Mouse (Mus musculus) kidney, adult 2 months (tissue): Measurements from ENCODE around the gene S1pr1. TPM values are rescaled to one million over a fixed set of nuclear protein-coding genes. Genes with fewer than 3 reads are reported as not detected.

ENCODE experiments used
- DNase-seq: peaks from one replicate; pipeline ENCODE4 v3.0.0; 2021
- H3K27ac ChIP-seq: fragments of 200-500 bp; 2 replicates; pipeline ENCODE4 v1.5.1; 2012; ENCODE audit warnings: low read depth, low read length, control low read depth, inconsistent platforms; ENCODE audit not compliant: insufficient read depth
- H3K27me3 ChIP-seq: fragments of 200-500 bp; replicated peaks from 2 replicates; pipeline ENCODE4 v1.6.1; 2012; ENCODE audit warnings: mild to moderate bottlenecking, moderate library complexity, low read length, inconsistent platforms; ENCODE audit not compliant: control insufficient read depth, insufficient read depth
- H3K36me3 ChIP-seq: fragments of 200-500 bp; 2 replicates; pipeline ENCODE4 v1.6.1; 2012; ENCODE audit warnings: mild to moderate bottlenecking, moderate library complexity, low read length, inconsistent platforms; ENCODE audit not compliant: control insufficient read depth, insufficient read depth
- H3K4me1 ChIP-seq: fragments of 200-500 bp; 2 replicates; pipeline ENCODE4 v1.6.1; 2011; ENCODE audit warnings: low read length; ENCODE audit not compliant: control insufficient read depth, insufficient read depth
- H3K4me3 ChIP-seq: fragments of 200-500 bp; 2 replicates; pipeline ENCODE4 v1.5.1; 2011; ENCODE audit warnings: mild to moderate bottlenecking, low read depth, low read length, control low read depth; ENCODE audit not compliant: insufficient read depth
- CTCF ChIP-seq: fragments of 200-500 bp; conservative IDR thresholded peaks from 2 replicates; pipeline ENCODE4 v1.5.1; 2011; ENCODE audit warnings: low read depth, mild to moderate bottlenecking, control low read depth, low read length, moderate library complexity, mixed read lengths; ENCODE audit not compliant: insufficient read depth, insufficient read length
- POLR2A ChIP-seq: fragments of 200-500 bp; IDR thresholded peaks from one replicate; pipeline ENCODE4 v1.6.1; 2011; ENCODE audit warnings: low read depth, low read length, control low read depth
- WGBS: fragments of 180-500 bp; shearing (Covaris S2); methylation state at CpG from one replicate; pipeline ENCODE4 v1.1.7; 2018; 5-methylcytosine and 5-hydroxymethylcytosine counted together
- polyA plus RNA-seq: library from polyadenylated mRNA; depleted of rRNA; stranded (reverse); fragments of >200 nt; gene quantifications from 2 replicates; pipeline ENCODE4 v1.2.3, GENCODE M21; 2012; rRNA removed

The S1pr1 gene
- polyA plus RNA-seq, 1 experiment: 24.0 TPM

DNA sequence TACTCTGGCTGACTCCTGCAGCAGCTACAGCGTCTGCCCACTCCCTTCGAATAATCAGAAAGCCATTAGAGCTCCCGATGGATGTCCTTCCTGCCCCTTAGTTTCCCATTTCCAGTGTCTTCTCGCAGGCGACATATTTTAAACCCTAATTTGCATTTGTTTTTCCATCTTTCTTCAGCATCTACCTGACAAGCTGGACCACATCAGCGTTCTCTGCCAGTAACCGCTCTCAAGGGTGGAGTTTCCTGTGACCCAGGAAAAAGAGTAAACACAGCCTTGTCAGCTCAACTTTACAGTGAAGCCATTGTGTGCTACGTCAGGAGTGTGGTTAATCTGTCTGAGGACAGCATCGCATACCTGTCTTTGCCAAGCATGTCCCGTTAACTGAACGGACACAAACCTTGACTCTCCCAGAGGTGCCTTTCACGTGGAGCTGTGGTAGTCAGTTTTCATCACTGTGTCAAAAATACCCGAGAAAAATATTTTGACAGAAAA, 41.2 kb downstream of the S1pr1 start:
- Histone ChIP-seq H3K27ac (no peak overlapping the region), H3K4me1 (no peaks in the 10 kb centered on the region), H3K27me3 (no peaks in the 10 kb centered on the region), H3K4me3 (no peak overlapping the region), H3K36me3 (no peaks in the 10 kb centered on the region)
- WGBS: 27% methylated on average over 13 of the region's 13 CpGs
- peak; percentile 30 for DNase-seq
- TF ChIP-seq CTCF (no peak), POLR2A (no peak)

DNA sequence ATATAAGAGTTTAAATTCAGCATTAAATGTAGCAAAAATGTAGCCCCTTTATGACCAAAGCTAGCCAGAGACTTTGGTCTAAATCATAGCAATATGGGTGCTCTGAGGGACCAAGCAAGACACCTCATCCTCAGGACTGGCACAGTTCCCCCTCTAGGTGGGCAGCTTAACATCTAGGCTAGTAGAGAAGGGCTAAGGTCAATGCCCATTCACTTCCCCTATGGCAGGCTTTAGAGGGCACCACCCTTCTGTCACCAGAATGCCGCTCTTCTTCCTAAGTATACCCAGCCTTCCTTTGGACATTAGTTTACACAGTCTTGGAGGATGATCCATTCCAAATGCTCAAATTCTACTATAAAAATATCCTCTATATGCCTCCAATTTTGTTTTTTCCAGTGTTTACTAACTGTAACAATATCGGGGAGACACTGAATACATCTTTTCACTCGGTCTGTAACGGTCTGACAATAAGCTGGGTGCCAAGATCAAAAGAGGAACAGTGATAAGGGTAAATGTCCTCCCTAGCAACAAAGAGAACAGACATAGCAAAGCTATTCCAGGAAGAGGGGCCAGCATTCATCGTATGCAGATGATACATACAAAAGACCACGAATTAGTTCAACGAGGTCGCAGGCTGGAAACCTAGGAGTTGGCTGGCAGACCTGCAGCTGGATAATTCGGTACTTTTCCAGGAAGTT, 41.8 kb downstream of the S1pr1 start:
- Histone ChIP-seq H3K4me3 (no peak overlapping the region), H3K4me1 (no peaks in the 10 kb centered on the region), H3K36me3 (no peaks in the 10 kb centered on the region), H3K27me3 (no peaks in the 10 kb centered on the region), H3K27ac (no peak overlapping the region)
- WGBS: 47% methylated on average over 9 of the region's 9 CpGs
- TF ChIP-seq CTCF: no peak
- TF ChIP-seq POLR2A: no peak
- peak; percentile 31 for DNase-seq

DNA sequence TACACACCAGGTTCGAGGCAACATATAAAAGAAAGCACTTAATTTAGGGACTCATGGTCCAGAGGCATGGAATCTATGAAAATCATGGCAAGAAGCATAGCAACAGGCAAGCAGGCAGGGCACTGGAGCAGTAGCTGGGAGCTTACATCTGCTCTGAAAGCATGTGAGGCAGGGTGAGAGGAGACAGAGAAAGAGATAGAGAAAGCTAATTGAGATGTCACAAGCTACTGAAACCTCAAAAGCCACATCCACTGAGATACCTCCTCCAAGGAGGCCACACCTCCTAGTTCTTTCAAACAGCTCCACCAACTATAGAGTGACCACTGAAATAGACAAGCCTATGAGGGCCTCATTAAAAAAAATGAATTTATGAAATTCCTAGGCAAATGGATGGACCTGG, 45.6 kb downstream of the S1pr1 start:
- no peak overlapping the region for H3K27ac ChIP-seq
- TF ChIP-seq POLR2A (no peak), CTCF (no peak)
- H3K36me3 ChIP-seq: no peaks in the 10 kb centered on the region
- DNase-seq: no peak
- WGBS: 91% methylated on average over 1 of the region's 1 CpGs
- H3K27me3 ChIP-seq: no peaks in the 10 kb centered on the region
- no peak overlapping the region for H3K4me3 ChIP-seq
- no peaks in the 10 kb centered on the region for H3K4me1 ChIP-seq

DNA sequence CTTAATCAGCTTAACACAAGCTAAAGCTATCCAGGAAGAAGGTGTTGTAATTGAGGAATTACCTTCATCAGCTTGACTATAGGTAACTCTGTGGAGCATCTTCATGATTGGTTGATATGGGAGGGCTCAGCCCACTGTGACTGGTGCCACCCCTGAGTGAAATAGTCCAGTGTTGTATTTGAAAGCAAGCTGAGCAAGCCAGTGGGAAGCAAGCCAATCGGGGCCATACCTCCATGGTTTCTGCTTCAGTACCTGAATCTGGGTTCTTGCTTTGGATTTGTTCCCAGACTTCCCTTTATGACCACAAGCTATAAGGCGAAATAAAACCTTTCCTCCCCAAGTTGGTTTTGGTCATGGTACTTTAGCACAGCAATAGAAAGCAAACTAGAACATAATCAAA, 47.7 kb downstream of the S1pr1 start:
- Histone ChIP-seq H3K4me1 (no peaks in the 10 kb centered on the region), H3K4me3 (no peak overlapping the region), H3K27me3 (no peaks in the 10 kb centered on the region), H3K36me3 (no peaks in the 10 kb centered on the region), H3K27ac (no peak overlapping the region)
- DNase-seq: no peak
- 64% methylated on average over 2 of the region's 2 CpGs for WGBS
- TF ChIP-seq POLR2A (no peak), CTCF (no peak)

DNA sequence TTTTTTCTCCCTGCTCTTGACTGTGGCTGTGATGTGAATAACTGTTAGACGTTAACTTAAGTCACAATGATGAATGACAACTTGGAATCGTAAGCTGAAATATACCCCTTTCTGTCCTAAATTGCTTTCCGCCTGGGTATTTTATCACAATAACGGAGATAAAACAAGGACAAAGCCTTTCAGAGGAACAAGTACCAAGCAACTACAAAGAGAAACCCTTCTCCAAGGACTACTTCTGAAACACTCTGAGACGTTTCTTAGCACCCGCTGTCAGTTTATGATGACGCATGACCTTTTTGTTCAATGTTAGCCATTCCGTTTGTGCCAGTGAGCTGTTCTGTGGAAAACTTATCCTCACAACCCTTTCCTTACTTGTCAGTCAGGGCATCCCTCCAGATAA, 48.3 kb downstream of the S1pr1 start:
- H3K36me3 ChIP-seq: no peaks in the 10 kb centered on the region
- 64% methylated on average over 8 of the region's 8 CpGs for WGBS
- TF ChIP-seq CTCF (no peak), POLR2A (no peak)

DNA sequence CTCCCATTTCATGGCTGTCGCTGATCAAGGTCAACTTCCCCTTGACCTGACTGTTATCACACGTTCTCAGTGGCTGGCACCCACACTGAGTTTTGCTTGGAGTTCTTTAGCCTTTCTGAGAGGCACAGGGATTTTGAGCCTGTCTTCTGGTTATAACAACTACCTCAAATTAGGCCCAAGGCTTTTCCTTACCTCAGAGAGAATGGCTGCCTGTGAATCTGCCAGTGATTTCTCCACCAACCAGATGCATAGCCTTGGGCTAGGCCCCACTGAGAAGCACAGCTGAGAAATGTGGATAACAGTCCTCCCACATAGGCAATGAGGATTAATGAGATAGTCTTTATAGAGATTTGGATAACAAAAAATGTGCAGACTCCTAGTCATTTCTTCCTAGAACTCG, 50.4 kb downstream of the S1pr1 start:
- Histone ChIP-seq H3K27ac (no peak overlapping the region), H3K27me3 (no peaks in the 10 kb centered on the region), H3K4me1 (no peaks in the 10 kb centered on the region), H3K4me3 (no peak overlapping the region), H3K36me3 (no peaks in the 10 kb centered on the region)
- WGBS: 47% methylated on average over 3 of the region's 3 CpGs
- no peak for DNase-seq
- no peak for TF ChIP-seq CTCF
- TF ChIP-seq POLR2A: no peak

More for the DNA sequence above, 48.3 kb downstream of the S1pr1 start:
- H3K27me3 ChIP-seq: no peaks in the 10 kb centered on the region
- H3K4me3 ChIP-seq: no peak overlapping the region
- no peaks in the 10 kb centered on the region for H3K4me1 ChIP-seq
- no peak for DNase-seq
- no peak overlapping the region for H3K27ac ChIP-seq

DNA sequence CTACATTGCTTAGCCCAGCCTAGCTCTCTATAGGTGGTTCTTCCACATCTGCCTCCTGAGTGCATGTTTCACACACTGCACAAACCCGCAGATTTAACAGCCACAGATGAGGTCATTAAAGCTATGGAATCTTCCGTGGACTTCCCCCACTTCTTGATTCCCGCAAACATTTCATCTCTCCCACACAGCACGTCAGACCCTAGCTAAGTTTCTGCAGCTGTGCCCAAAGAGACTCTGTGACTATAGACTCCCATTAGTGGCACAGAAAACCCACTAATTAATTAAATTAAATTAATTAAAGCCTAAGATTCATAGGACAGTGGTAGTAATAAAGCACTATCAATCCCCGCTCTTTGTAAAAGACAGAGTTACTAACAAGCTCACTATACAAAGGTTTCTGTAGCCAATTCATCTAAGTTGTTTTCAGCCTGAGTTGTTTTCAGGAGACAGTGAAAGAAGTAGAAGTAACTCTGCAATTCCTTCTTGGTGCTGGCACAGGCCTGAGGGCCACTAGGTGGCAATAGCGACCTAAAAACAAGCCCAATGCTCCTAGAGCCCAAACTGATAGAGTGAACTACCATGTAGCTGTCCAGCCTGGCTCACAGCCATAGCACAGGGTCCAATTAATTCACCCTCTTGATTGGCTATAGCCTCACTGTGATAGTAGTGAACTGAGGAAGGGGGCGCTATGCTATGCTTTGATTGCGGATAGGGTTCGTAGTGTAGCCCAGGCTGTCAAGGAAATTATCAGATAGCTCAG, 54.0 kb downstream of the S1pr1 start:
- no peaks in the 10 kb centered on the region for H3K4me1 ChIP-seq
- peak; percentile 74 for DNase-seq
- no peaks in the 10 kb centered on the region for H3K36me3 ChIP-seq
- TF ChIP-seq CTCF (peak; percentile 94), POLR2A (no peak)
- no peak overlapping the region for H3K4me3 ChIP-seq
- H3K27me3 ChIP-seq: no peaks in the 10 kb centered on the region; the same call in 1 of the 2 replicates
- WGBS: 34% methylated on average over 9 of the region's 9 CpGs
- no peak overlapping the region for H3K27ac ChIP-seq

Other genes with a start within 250 kb of the S1pr1 start
- gene Dph5, start 172.8 kb upstream of the S1pr1 start, polyA plus RNA-seq: 4.1 and 6.1 TPM in 2 replicates